Mouse (Mus musculus): ENCODE results near the gene Palm2.

The Palm2 gene

GRCm38 (mm10) chr4:57751566-57751965 lies 317.5 kb downstream of the Palm2 start:
- DNase-seq (ENCODE audit: low read depth, low spot score): no peak

- no peak for DNase-seq (ENCODE audit: low read depth, low spot score)
Measured at GRCm38 (mm10) chr4:57755085-57755484, 321.0 kb downstream of the Palm2 start.

- no peak for DNase-seq (ENCODE audit: low read depth, low spot score)
Measured at GRCm38 (mm10) chr4:57757997-57758396, 323.9 kb downstream of the Palm2 start.
